Mouse (Mus musculus) duodenum, adult 2 months (tissue): ENCODE data around the gene Fut11. TPM values are rescaled to one million over a fixed set of nuclear protein-coding genes. Genes with fewer than 3 reads are reported as not detected.

Source experiments
- polyA plus RNA-seq: library from polyadenylated mRNA; depleted of rRNA; stranded (reverse); fragments of >200 nt; gene quantifications from 2 replicates; pipeline ENCODE4 v1.2.3, GENCODE M21; 2012; ENCODE audit warnings: low replicate concordance; rRNA removed

Gene Fut11
- 8.1 and 12.3 TPM in 2 replicates for polyA plus RNA-seq

GRCm38 (mm10) chr14:20694884-20695760, at the start of gene Fut11:
Gene Fut11 (plus strand): TSS chr14:20694968.

GRCm38 (mm10) chr14:20656361-20656760, 38.4 kb upstream of the Fut11 start, which contains the start of gene Myoz1:
Gene Myoz1 (minus strand): TSS chr14:20656540.

GRCm38 (mm10) chr14:20668154-20668810, 26.5 kb upstream of the Fut11 start, which contains the start of gene Synpo2l:
Gene Synpo2l (minus strand): TSS chr14:20668354.

GRCm38 (mm10) chr14:20674064-20674833, 20.5 kb upstream of the Fut11 start, which contains the start of gene Sec24c:
Gene Sec24c (plus strand): TSS chr14:20674308.

GRCm38 (mm10) chr14:20702741-20703381, 8.1 kb downstream of the Fut11 start, which contains the start of gene Chchd1:
Gene Chchd1 (plus strand): TSS chr14:20703006.

GRCm38 (mm10) chr14:20707201-20708190, 12.7 kb downstream of the Fut11 start, which contains the start of gene Zswim8:
Gene Zswim8 (plus strand): TSS chr14:20707552.

GRCm38 (mm10) chr14:20733952-20734774, 39.4 kb downstream of the Fut11 start, which contains the start of gene Ndst2:
Gene Ndst2 (minus strand): TSS chr14:20734562.

Other genes starting within 250 kb of the Fut11 start
- gene Cfap70, start 242.7 kb upstream of the Fut11 start, polyA plus RNA-seq = not detected in 2 replicates
- gene Anxa7, start 214.8 kb upstream of the Fut11 start, polyA plus RNA-seq = 39.4 and 48.4 TPM in 2 replicates
- 0.06 and 0.23 TPM in 2 replicates for gene Mss51, start 198.1 kb upstream of the Fut11 start, polyA plus RNA-seq
- 1.1 and 1.2 TPM in 2 replicates for gene Ppp3cb, start 148.4 kb upstream of the Fut11 start, polyA plus RNA-seq
- 0.79 and 2.2 TPM in 2 replicates for gene Usp54, start 53.9 kb upstream of the Fut11 start, polyA plus RNA-seq
- not detected in 2 replicates for gene Myoz1, start 38.4 kb upstream of the Fut11 start, polyA plus RNA-seq
- 0.07 TPM in 2 replicates for gene Synpo2l, start 26.6 kb upstream of the Fut11 start, polyA plus RNA-seq
- gene Sec24c, start 20.7 kb upstream of the Fut11 start, polyA plus RNA-seq = 197 and 317 TPM in 2 replicates
- gene Chchd1, start 8.0 kb downstream of the Fut11 start, polyA plus RNA-seq = 7.5 and 9.7 TPM in 2 replicates
- 125 and 136 TPM in 2 replicates for gene Zswim8, start 12.6 kb downstream of the Fut11 start, polyA plus RNA-seq
- gene Ndst2, start 39.6 kb downstream of the Fut11 start, polyA plus RNA-seq = 15.7 and 28.6 TPM in 2 replicates
- gene Camk2g, start 99.1 kb downstream of the Fut11 start, polyA plus RNA-seq = 9.1 and 10.5 TPM in 2 replicates
- 1.5 and 2.0 TPM in 2 replicates for gene Plau, start 141.7 kb downstream of the Fut11 start, polyA plus RNA-seq
- 9.9 and 17.5 TPM in 2 replicates for gene Vcl, start 234.4 kb downstream of the Fut11 start, polyA plus RNA-seq